Mouse (Mus musculus): Measurements from ENCODE around the gene Smg8. TPM values are rescaled to one million over a fixed set of nuclear protein-coding genes. Genes with fewer than 3 reads are reported as not detected.

The Smg8 gene
- 6.8 and 7.7 TPM in 2 replicates for polyA plus RNA-seq (2012; rRNA removed)

GRCm38 (mm10) chr11:87086290-87086984 is at the start of gene Smg8:
Gene Smg8 (minus strand): TSS chr11:87086774.
- Histone ChIP-seq H3K27ac (ENCODE audit: insufficient read depth, low read depth, low read length) (peak within 1 kb of the TSS; percentile 17; the same call in 1 of the 2 replicates), H3K36me3 (ENCODE audit: control insufficient read depth, insufficient read depth, low read length) (no peaks in the 10 kb centered on the region; the same call in 1 of the 2 replicates), H3K4me3 (ENCODE audit: insufficient read depth, low read depth, low read length) (peak within 1 kb of the TSS; percentile 81), H3K27me3 (replicated peaks; ENCODE audit: control insufficient read depth, insufficient read depth, low read length) (no peaks in the 10 kb centered on the region), H3K4me1 (ENCODE audit: control insufficient read depth, insufficient read depth, low read length) (peaks cover 17% of the 10 kb centered on the region; the same call in 1 of the 2 replicates)
- under 1% methylated on average over 43 of the region's 43 CpGs for WGBS
- DNase-seq, result peak; percentile 88
- TF ChIP-seq POLR2A (IDR thresholded peaks at IDR 0.05; ENCODE audit: low read depth, low read length), result no peak

- TF ChIP-seq POLR2A (IDR thresholded peaks at IDR 0.05; ENCODE audit: low read depth, low read length), result no peak
- TF ChIP-seq CTCF (conservative IDR thresholded peaks at IDR 0.05; ENCODE audit: insufficient read depth, insufficient read length, low read depth, low read length), result no peak
- WGBS, result 83% methylated on average over 4 of the region's 4 CpGs
- Histone ChIP-seq H3K27ac (ENCODE audit: insufficient read depth, low read depth, low read length) (no peak overlapping the region), H3K27me3 (replicated peaks; ENCODE audit: control insufficient read depth, insufficient read depth, low read length) (no peaks in the 10 kb centered on the region), H3K4me1 (ENCODE audit: control insufficient read depth, insufficient read depth, low read length) (no peaks in the 10 kb centered on the region), H3K36me3 (ENCODE audit: control insufficient read depth, insufficient read depth, low read length) (no peaks in the 10 kb centered on the region), H3K4me3 (ENCODE audit: insufficient read depth, low read depth, low read length) (no peak overlapping the region)
- no peak for DNase-seq
Measured at GRCm38 (mm10) chr11:87136233-87136632, 49.7 kb upstream of the Smg8 start.

DNA sequence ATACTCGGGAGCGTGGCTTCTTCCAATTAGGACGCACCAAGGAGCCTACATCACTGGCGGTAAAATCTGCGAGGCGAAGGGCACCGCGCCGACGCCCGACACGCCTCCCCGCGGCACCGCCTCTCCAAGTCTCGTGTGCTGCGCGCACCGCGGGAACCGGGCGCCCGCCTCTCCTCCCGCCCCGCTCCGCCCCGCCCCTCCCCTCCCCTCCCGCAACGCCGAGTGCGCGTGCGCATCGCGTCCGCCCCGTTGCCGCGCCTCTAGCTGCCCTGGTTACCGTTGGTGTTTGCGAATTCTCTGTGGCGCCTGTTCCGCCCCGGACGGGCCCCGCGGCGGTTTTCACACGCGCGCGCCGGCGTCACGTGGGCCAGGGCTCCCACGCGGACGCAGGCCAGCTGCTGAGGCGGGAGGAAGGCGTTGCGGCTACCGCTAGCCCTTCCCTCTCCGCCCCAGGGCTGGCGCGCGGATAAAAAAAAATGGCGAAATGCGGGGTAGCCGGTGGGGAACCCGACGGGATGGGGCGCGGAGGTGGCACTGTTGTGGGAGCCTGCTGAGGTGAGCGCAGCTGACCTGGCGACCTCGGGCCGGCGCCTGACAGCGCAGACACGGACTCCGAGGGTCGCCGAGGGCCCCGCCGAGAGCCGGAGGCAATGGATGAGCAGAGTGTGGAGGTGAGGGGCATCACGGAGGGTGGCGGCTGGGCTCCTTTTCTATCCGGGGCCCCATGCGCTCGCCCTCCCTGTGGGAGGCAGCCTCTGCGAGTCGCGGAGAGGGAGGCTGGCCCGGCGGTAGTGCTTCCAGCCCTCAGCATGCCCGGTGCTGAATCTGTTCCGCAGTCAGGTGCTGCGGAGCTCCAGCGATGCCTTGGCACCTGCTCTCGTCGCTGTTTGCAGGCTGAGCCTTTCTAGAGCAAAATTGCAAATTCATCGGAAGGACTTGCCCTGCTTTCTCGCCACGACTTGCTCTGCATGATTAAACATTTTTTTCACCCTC is 40.5 kb upstream of the Smg8 start, which contains the start of gene Trim37:
Gene Trim37 (plus strand): TSS at position 254 of the 993 bp plus-strand sequence.
- Histone ChIP-seq H3K4me1 (ENCODE audit: control insufficient read depth, insufficient read depth, low read length) (peaks cover 4% of the 10 kb centered on the region; the same call in 1 of the 2 replicates), H3K27me3 (replicated peaks; ENCODE audit: control insufficient read depth, insufficient read depth, low read length) (no peaks in the 10 kb centered on the region), H3K36me3 (ENCODE audit: control insufficient read depth, insufficient read depth, low read length) (no peaks in the 10 kb centered on the region), H3K4me3 (ENCODE audit: insufficient read depth, low read depth, low read length) (peak within 1 kb of the TSS; percentile 85), H3K27ac (ENCODE audit: insufficient read depth, low read depth, low read length) (peak within 1 kb of the TSS; percentile 63)
- WGBS, result under 1% methylated on average over 102 of the region's 105 CpGs
- TF ChIP-seq CTCF (conservative IDR thresholded peaks at IDR 0.05; ENCODE audit: insufficient read depth, insufficient read length, low read depth, low read length), result no peak
- DNase-seq, result peak; percentile 94

DNA sequence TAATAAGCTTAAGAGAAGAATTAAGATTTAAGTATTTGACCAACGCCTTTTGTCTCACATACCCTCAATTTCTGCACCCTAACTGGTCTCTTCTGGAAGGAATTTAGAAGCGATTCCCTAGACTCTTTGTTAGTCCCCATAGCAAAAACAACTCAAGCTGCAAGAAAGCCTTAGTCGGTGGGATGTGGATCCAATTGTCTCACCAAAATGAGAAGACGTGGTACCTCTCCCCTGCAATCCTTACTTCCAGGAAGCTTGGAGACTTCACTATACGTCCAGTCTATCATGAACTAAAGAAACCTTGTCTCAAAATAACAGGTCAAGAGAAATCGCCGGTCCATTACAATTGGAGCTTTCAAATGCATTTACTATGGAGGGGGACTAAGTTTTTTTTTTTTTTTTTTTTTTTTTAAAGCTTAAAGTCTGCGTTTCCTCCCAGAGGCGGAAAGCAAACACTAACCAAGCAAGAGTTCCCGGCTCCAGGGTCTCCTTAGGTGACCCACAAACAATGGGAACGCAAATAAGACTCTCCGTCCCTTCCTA is 39.8 kb upstream of the Smg8 start:
- TF ChIP-seq CTCF (conservative IDR thresholded peaks at IDR 0.05; ENCODE audit: insufficient read depth, insufficient read length, low read depth, low read length) (no peak), POLR2A (IDR thresholded peaks at IDR 0.05; ENCODE audit: low read depth, low read length) (no peak)
- no peaks in the 10 kb centered on the region for H3K27me3 ChIP-seq (replicated peaks; ENCODE audit: control insufficient read depth, insufficient read depth, low read length)
- H3K27ac ChIP-seq (ENCODE audit: insufficient read depth, low read depth, low read length), result peak overlapping the region; percentile 63; the same call in 1 of the 2 replicates
- H3K4me1 ChIP-seq (ENCODE audit: control insufficient read depth, insufficient read depth, low read length), result peaks cover 4% of the 10 kb centered on the region; the same call in 1 of the 2 replicates
- H3K36me3 ChIP-seq (ENCODE audit: control insufficient read depth, insufficient read depth, low read length), result no peaks in the 10 kb centered on the region
- peak overlapping the region; percentile 85 for H3K4me3 ChIP-seq (ENCODE audit: insufficient read depth, low read depth, low read length)
- no peak for DNase-seq
- WGBS, result 2% methylated on average over 12 of the region's 12 CpGs

DNA sequence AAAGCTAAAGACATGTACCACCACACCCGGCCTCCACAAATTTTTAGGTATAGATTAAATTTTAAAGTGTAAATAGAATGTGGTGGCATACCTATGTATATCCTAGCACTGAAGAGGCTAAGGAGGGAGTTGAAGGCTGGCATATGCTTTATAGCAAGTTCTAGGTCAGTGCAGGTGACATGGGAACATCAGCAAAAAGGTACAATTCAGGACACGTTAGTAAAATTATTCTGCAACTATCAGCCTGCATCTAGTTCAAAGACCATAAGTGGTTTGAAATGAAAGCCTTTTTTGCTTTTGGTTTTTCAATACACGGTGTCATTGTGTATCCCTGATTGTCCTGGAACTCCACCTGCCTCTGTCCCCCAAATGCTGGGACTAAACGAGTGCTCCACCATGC is 39.0 kb upstream of the Smg8 start:
- Histone ChIP-seq H3K27me3 (replicated peaks; ENCODE audit: control insufficient read depth, insufficient read depth, low read length) (no peaks in the 10 kb centered on the region), H3K4me3 (ENCODE audit: insufficient read depth, low read depth, low read length) (no peak overlapping the region), H3K36me3 (ENCODE audit: control insufficient read depth, insufficient read depth, low read length) (no peaks in the 10 kb centered on the region), H3K27ac (ENCODE audit: insufficient read depth, low read depth, low read length) (no peak overlapping the region), H3K4me1 (ENCODE audit: control insufficient read depth, insufficient read depth, low read length) (peaks cover 4% of the 10 kb centered on the region; the same call in 1 of the 2 replicates)
- 56% methylated on average over 4 of the region's 4 CpGs for WGBS
- no peak for DNase-seq
- no peak for TF ChIP-seq POLR2A (IDR thresholded peaks at IDR 0.05; ENCODE audit: low read depth, low read length)
- TF ChIP-seq CTCF (conservative IDR thresholded peaks at IDR 0.05; ENCODE audit: insufficient read depth, insufficient read length, low read depth, low read length), result no peak

- Histone ChIP-seq H3K4me3 (ENCODE audit: insufficient read depth, low read depth, low read length) (no peak overlapping the region), H3K4me1 (ENCODE audit: control insufficient read depth, insufficient read depth, low read length) (no peaks in the 10 kb centered on the region), H3K27me3 (replicated peaks; ENCODE audit: control insufficient read depth, insufficient read depth, low read length) (no peaks in the 10 kb centered on the region), H3K36me3 (ENCODE audit: control insufficient read depth, insufficient read depth, low read length) (no peaks in the 10 kb centered on the region), H3K27ac (ENCODE audit: insufficient read depth, low read depth, low read length) (no peak overlapping the region)
- no peak for TF ChIP-seq CTCF (conservative IDR thresholded peaks at IDR 0.05; ENCODE audit: insufficient read depth, insufficient read length, low read depth, low read length)
- TF ChIP-seq POLR2A (IDR thresholded peaks at IDR 0.05; ENCODE audit: low read depth, low read length), result no peak
- 76% methylated on average over 8 of the region's 8 CpGs for WGBS
- no peak for DNase-seq
Measured at GRCm38 (mm10) chr11:87121864-87122263, 35.3 kb upstream of the Smg8 start.

All from kidney, adult 2 months (tissue).